Mouse (Mus musculus): ENCODE data around the gene Lrrc32. TPM values are rescaled to one million over a fixed set of nuclear protein-coding genes. Genes with fewer than 3 reads are reported as not detected.

Lrrc32 gene
- polyA plus RNA-seq, 1 experiment from 2014 or later: 6.4 TPM

GRCm38 (mm10) chr7:98543853-98544370 is 54.8 kb downstream of the Lrrc32 start:
- Histone ChIP-seq H3K4me2 (replicated peaks; ENCODE audit: low read depth, low read length) (no peak overlapping the region), H3K27ac (ENCODE audit: low read length) (0 out of 2 replicates have a peak overlapping the region, but pooled peaks have one; percentile 9), H3K27me3 (replicated peaks; ENCODE audit: insufficient read depth, low read length) (no peaks in the 10 kb centered on the region), H3K9ac (replicated peaks; ENCODE audit: low read depth) (no peak overlapping the region), H3K36me3 (ENCODE audit: insufficient read depth, low read length) (no peaks in the 10 kb centered on the region), H3K4me1 (ENCODE audit: insufficient read depth, low read depth, low read length) (peaks cover 9% of the 10 kb centered on the region; the same call in 1 of the 2 replicates), H3K4me3 (ENCODE audit: low read depth, low read length) (no peak overlapping the region), H3K9me3 (ENCODE audit: low read length) (no peaks in the 10 kb centered on the region)
- ATAC-seq (peak; percentile 54), DNase-seq (ENCODE audit: low spot score) (peak; percentile 35)
- 0 out of 2 replicates have a peak, but pooled peaks have one; percentile 1 for TF ChIP-seq EP300 (IDR thresholded peaks at IDR 0.05)
- no peak for TF ChIP-seq CTCF (IDR thresholded peaks at IDR 0.05)
- 62% methylated on average over 11 of the region's 11 CpGs for WGBS

GRCm38 (mm10) chr7:98544556-98544955 is 55.5 kb downstream of the Lrrc32 start:
- no peaks in the 10 kb centered on the region for H3K9me3 ChIP-seq (ENCODE audit: low read length)
- 20% methylated on average over 3 of the region's 3 CpGs for WGBS

GRCm38 (mm10) chr7:98548839-98549238 is 59.8 kb downstream of the Lrrc32 start:
- H3K4me2 ChIP-seq (replicated peaks; ENCODE audit: low read depth, low read length): no peak overlapping the region
- no peak overlapping the region for H3K4me3 ChIP-seq (ENCODE audit: low read depth, low read length)
- H3K4me1 ChIP-seq (ENCODE audit: insufficient read depth, low read depth, low read length): peaks cover 12% of the 10 kb centered on the region; the same call in 1 of the 2 replicates
- DNase-seq (ENCODE audit: low spot score) (no peak), ATAC-seq (no peak)
- no peaks in the 10 kb centered on the region for H3K36me3 ChIP-seq (ENCODE audit: insufficient read depth, low read length)
- no peak for TF ChIP-seq EP300 (IDR thresholded peaks at IDR 0.05)
- peak; percentile 22 for TF ChIP-seq CTCF (IDR thresholded peaks at IDR 0.05)
- 52% methylated on average over 3 of the region's 3 CpGs for WGBS
- H3K9ac ChIP-seq (replicated peaks; ENCODE audit: low read depth): no peak overlapping the region
- no peaks in the 10 kb centered on the region for H3K9me3 ChIP-seq (ENCODE audit: low read length)
- H3K27me3 ChIP-seq (replicated peaks; ENCODE audit: insufficient read depth, low read length): no peaks in the 10 kb centered on the region
- H3K27ac ChIP-seq (ENCODE audit: low read length): no peak overlapping the region

More at GRCm38 (mm10) chr7:98544556-98544955, 55.5 kb downstream of the Lrrc32 start:
- peak; percentile 53 for DNase-seq (ENCODE audit: low spot score)
- Histone ChIP-seq H3K27ac (ENCODE audit: low read length) (0 out of 2 replicates have a peak overlapping the region, but pooled peaks have one; percentile 20), H3K27me3 (replicated peaks; ENCODE audit: insufficient read depth, low read length) (no peaks in the 10 kb centered on the region), H3K4me1 (ENCODE audit: insufficient read depth, low read depth, low read length) (peaks cover 9% of the 10 kb centered on the region; the same call in 1 of the 2 replicates), H3K4me3 (ENCODE audit: low read depth, low read length) (no peak overlapping the region), H3K9ac (replicated peaks; ENCODE audit: low read depth) (no peak overlapping the region), H3K4me2 (replicated peaks; ENCODE audit: low read depth, low read length) (no peak overlapping the region), H3K36me3 (ENCODE audit: insufficient read depth, low read length) (no peaks in the 10 kb centered on the region)
- TF ChIP-seq EP300 (IDR thresholded peaks at IDR 0.05) (peak; percentile 51; the same call in 1 of the 2 replicates), CTCF (IDR thresholded peaks at IDR 0.05) (no peak)
- ATAC-seq: peak; percentile 43

GRCm38 (mm10) chr7:98550596-98550995 is 61.5 kb downstream of the Lrrc32 start:
- 11% methylated on average over 2 of the region's 2 CpGs for WGBS
- H3K4me1 ChIP-seq (ENCODE audit: insufficient read depth, low read depth, low read length): peaks cover 12% of the 10 kb centered on the region; the same call in 1 of the 2 replicates
- H3K9ac ChIP-seq (replicated peaks; ENCODE audit: low read depth): no peak overlapping the region
- no peaks in the 10 kb centered on the region for H3K9me3 ChIP-seq (ENCODE audit: low read length)
- H3K27ac ChIP-seq (ENCODE audit: low read length): peak overlapping the region; percentile 73
- no peaks in the 10 kb centered on the region for H3K36me3 ChIP-seq (ENCODE audit: insufficient read depth, low read length)
- ATAC-seq: peak; percentile 84
- TF ChIP-seq EP300 (IDR thresholded peaks at IDR 0.05) (peak; percentile 62), CTCF (IDR thresholded peaks at IDR 0.05) (no peak)
- H3K27me3 ChIP-seq (replicated peaks; ENCODE audit: insufficient read depth, low read length): no peaks in the 10 kb centered on the region
- no peak overlapping the region for H3K4me2 ChIP-seq (replicated peaks; ENCODE audit: low read depth, low read length)
- DNase-seq (ENCODE audit: low spot score): peak; percentile 62
- no peak overlapping the region for H3K4me3 ChIP-seq (ENCODE audit: low read depth, low read length)

- Histone ChIP-seq H3K4me2 (replicated peaks; ENCODE audit: low read depth, low read length) (no peak overlapping the region), H3K27ac (ENCODE audit: low read length) (peak overlapping the region; percentile 73), H3K9me3 (ENCODE audit: low read length) (no peaks in the 10 kb centered on the region), H3K36me3 (ENCODE audit: insufficient read depth, low read length) (no peaks in the 10 kb centered on the region), H3K27me3 (replicated peaks; ENCODE audit: insufficient read depth, low read length) (no peaks in the 10 kb centered on the region), H3K9ac (replicated peaks; ENCODE audit: low read depth) (0 out of 2 replicates have a peak overlapping the region, but pooled peaks have one; percentile 19), H3K4me1 (ENCODE audit: insufficient read depth, low read depth, low read length) (peaks cover 12% of the 10 kb centered on the region; the same call in 1 of the 2 replicates), H3K4me3 (ENCODE audit: low read depth, low read length) (no peak overlapping the region)
- ATAC-seq: peak; percentile 5; the same call in 1 of the 2 replicates
- DNase-seq (ENCODE audit: low spot score): no peak
- WGBS: 27% methylated on average over 3 of the region's 3 CpGs
- TF ChIP-seq EP300 (IDR thresholded peaks at IDR 0.05): no peak
- TF ChIP-seq CTCF (IDR thresholded peaks at IDR 0.05): no peak
Measured at GRCm38 (mm10) chr7:98551041-98551440, 62.0 kb downstream of the Lrrc32 start.

Other genes with a start within 250 kb of the Lrrc32 start
- gene Acer3, start 168.1 kb upstream of the Lrrc32 start, polyA plus RNA-seq (2015; fragmentation: Nextera tagmentation; extraction: Ambion mirVana): 33.1 and 43.4 TPM in 2 replicates
- 8.6 and 9.1 TPM in 2 replicates for gene Tsku, start 128.0 kb upstream of the Lrrc32 start, polyA plus RNA-seq (2015; fragmentation: Nextera tagmentation; extraction: Ambion mirVana)
- gene Gucy2d, start 48.9 kb upstream of the Lrrc32 start, polyA plus RNA-seq (2015; fragmentation: Nextera tagmentation; extraction: Ambion mirVana): not detected in 2 replicates
- 8.6 and 10.2 TPM in 2 replicates for gene Emsy, start 167.5 kb downstream of the Lrrc32 start, polyA plus RNA-seq (2015; fragmentation: Nextera tagmentation; extraction: Ambion mirVana)
- 31.8 and 34.2 TPM in 2 replicates for gene Thap12, start 213.8 kb downstream of the Lrrc32 start, polyA plus RNA-seq (2015; fragmentation: Nextera tagmentation; extraction: Ambion mirVana)